ENCODE assay signal across 8 mouse cellular contexts in the genomic region with DNA sequence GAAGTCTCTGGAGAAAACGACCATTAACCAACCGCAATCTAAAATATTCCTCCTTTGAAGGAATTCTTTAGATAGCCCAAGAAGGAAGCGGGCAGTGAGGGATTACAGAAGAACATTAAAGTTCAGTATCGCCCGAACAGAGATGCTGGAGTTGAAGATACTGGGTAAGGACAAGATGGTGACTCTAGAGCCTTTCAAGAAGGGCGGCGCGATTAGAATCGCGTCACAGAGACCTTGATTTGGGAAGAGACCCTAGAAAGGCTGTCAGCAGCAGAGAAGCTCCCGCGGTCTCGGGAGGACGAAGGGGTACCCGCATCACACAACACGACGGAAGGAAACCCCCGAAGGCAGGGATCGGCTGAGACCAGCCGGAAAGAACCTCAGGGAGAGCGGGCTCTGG. TPM values are rescaled to one million over a fixed set of nuclear protein-coding genes. Genes with fewer than 3 reads are reported as not detected.
A peak's percentile ranks its signal among the peaks of the same experiment; 100 is the strongest.
DNase-seq lines count a peak whose midpoint lies in the region; ATAC-seq and TF ChIP-seq lines count a peak whose summit lies in the region.

No protein-coding gene starts in this region.

- H3K4me2 ChIP-seq in limb, embryonic 14.5 days (replicated peaks; ENCODE audit: low read depth, low read length, severe bottlenecking) = peak overlapping the region; percentile 54
- peak overlapping the region; percentile 56 for H3K4me2 ChIP-seq in stomach, embryonic 16.5 days (ENCODE audit: low read depth, low read length)

- no peak for TF ChIP-seq CTCF in spleen, adult 2 months (IDR thresholded peaks at IDR 0.05; ENCODE audit: extremely low read depth, insufficient read depth, insufficient read length, insufficient replicate concordance)

- peak overlapping the region; percentile 73 for H3K27ac ChIP-seq in spleen, adult 2 months (ENCODE audit: insufficient read depth, low read length)
- peak overlapping the region; percentile 52 for H3K27ac ChIP-seq in limb, embryonic 14.5 days (replicated peaks; ENCODE audit: low read depth, low read length)
- H3K27ac ChIP-seq in stomach, embryonic 16.5 days (ENCODE audit: low read length) = peak overlapping the region; percentile 66

- no peak; the same call in 1 of the 2 replicates for ATAC-seq in limb, embryonic 14.5 days (ENCODE audit: low FRiP score, low read depth)
- no peak for ATAC-seq in stomach, embryonic 16.5 days (ENCODE audit: insufficient read depth, low FRiP score)

- no peak for TF ChIP-seq POLR2A in spleen, adult 2 months (IDR thresholded peaks at IDR 0.05; ENCODE audit: low read depth, low read length)
- TF ChIP-seq POLR2A in limb, embryonic 14.5 days (IDR thresholded peaks at IDR 0.05; ENCODE audit: borderline replicate concordance, extremely low read depth, insufficient read depth, insufficient read length) = no peak

- no peaks in the 10 kb centered on the region for H3K9me3 ChIP-seq in limb, embryonic 14.5 days (ENCODE audit: control insufficient read depth, low read length)
- H3K9me3 ChIP-seq in stomach, embryonic 16.5 days (replicated peaks; ENCODE audit: control insufficient read depth, low read length) = no peaks in the 10 kb centered on the region

- DNase-seq in embryo, embryonic 10 days (ENCODE audit: low spot score) = peak; percentile 60
- DNase-seq in embryo, embryonic 9.5 days (ENCODE audit: extremely low spot score) = no peak
- no peak for DNase-seq in spleen, adult 2 months (ENCODE audit: low read depth in 1 of 2, low spot score in 2 of 2)
- no peak for DNase-seq in spleen, adult 18-20 months
- DNase-seq in limb, embryonic 14.5 days (ENCODE audit: low spot score) = peak; percentile 34
- no peak for DNase-seq in cerebellum, postnatal 10 days
- DNase-seq in adrenal gland, postnatal 36 days = no peak

- H3K36me3 ChIP-seq in spleen, adult 2 months (ENCODE audit: control insufficient read depth, insufficient read depth, low read length) = peaks cover 8% of the 10 kb centered on the region
- H3K36me3 ChIP-seq in limb, embryonic 14.5 days (ENCODE audit: control insufficient read depth, insufficient read depth, low read length) = peaks cover 17% of the 10 kb centered on the region
- H3K36me3 ChIP-seq in stomach, embryonic 16.5 days (ENCODE audit: control insufficient read depth, insufficient read depth, low read length) = peaks cover 15% of the 10 kb centered on the region; the same call in 1 of the 2 replicates

- H3K4me3 ChIP-seq in spleen, adult 2 months (ENCODE audit: extremely low read depth, insufficient read depth, insufficient read length) = peak overlapping the region; percentile 80
- H3K4me3 ChIP-seq in limb, embryonic 14.5 days (replicated peaks; ENCODE audit: low read length) = peak overlapping the region; percentile 61
- peak overlapping the region; percentile 69 for H3K4me3 ChIP-seq in stomach, embryonic 16.5 days (replicated peaks; ENCODE audit: low read length)

- WGBS in spleen, adult 2 months = 1% methylated on average over 21 of the region's 21 CpGs
- WGBS in limb, embryonic 14.5 days = 3% methylated on average over 14 of the region's 21 CpGs
- WGBS in stomach, embryonic 16.5 days = under 1% methylated on average over 21 of the region's 21 CpGs

- peaks cover 5% of the 10 kb centered on the region; the same call in 1 of the 2 replicates for H3K4me1 ChIP-seq in spleen, adult 2 months (ENCODE audit: control insufficient read depth, insufficient read depth, insufficient read length)
- 0 out of 2 replicates have a peak, but pooled peaks cover 3% of the 10 kb centered on the region for H3K4me1 ChIP-seq in limb, embryonic 14.5 days (ENCODE audit: control insufficient read depth, insufficient read depth, low read length)
- peaks cover 14% of the 10 kb centered on the region for H3K4me1 ChIP-seq in stomach, embryonic 16.5 days (ENCODE audit: control insufficient read depth, insufficient read depth, low read length)

- H3K27me3 ChIP-seq in spleen, adult 2 months (ENCODE audit: control insufficient read depth, insufficient read depth, low read length) = no peaks in the 10 kb centered on the region
- H3K27me3 ChIP-seq in limb, embryonic 14.5 days (ENCODE audit: control insufficient read depth, insufficient read depth, low read length) = 0 out of 2 replicates have a peak, but pooled peaks cover 12% of the 10 kb centered on the region
- 0 out of 2 replicates have a peak, but pooled peaks cover 2% of the 10 kb centered on the region for H3K27me3 ChIP-seq in stomach, embryonic 16.5 days (ENCODE audit: control insufficient read depth, insufficient read depth, low read length)

- H3K9ac ChIP-seq in limb, embryonic 14.5 days (ENCODE audit: low read depth, low read length, severe bottlenecking) = peak overlapping the region; percentile 65
- H3K9ac ChIP-seq in stomach, embryonic 16.5 days (ENCODE audit: low read length) = peak overlapping the region; percentile 82

RNA-seq across cellular contexts. Expression of gene Rpp38, which starts 0.4 kb away (rescaled TPM):
- polyA plus RNA-seq in spleen, adult 2 months (2012; rRNA removed) = 1.9 and 2.3 TPM in 2 replicates
- 11.6 and 19.2 TPM in 2 replicates for polyA plus RNA-seq in limb, embryonic 14.5 days (2012; rRNA removed)
- 23.4 and 24.9 TPM in 2 replicates for polyA plus RNA-seq in limb, embryonic 14.5 days (2014; fragmentation: Nextera tagmentation; extraction: Ambion mirVana)
- polyA plus RNA-seq in stomach, embryonic 16.5 days (2015; fragmentation: Nextera tagmentation; extraction: Ambion mirVana) = 21.1 and 22.0 TPM in 2 replicates
- total RNA-seq in adrenal gland, postnatal 36 days (2021) = 10 to 100 TPM; 13.3 to 16.9 TPM

RNA-seq across cellular contexts. Expression of gene Acbd7, which starts 3.9 kb away (rescaled TPM):
- not detected in 2 replicates for polyA plus RNA-seq in spleen, adult 2 months (2012; rRNA removed)
- 0.17 and 0.34 TPM in 2 replicates for polyA plus RNA-seq in limb, embryonic 14.5 days (2012; rRNA removed)
- 0.41 and 1.0 TPM in 2 replicates for polyA plus RNA-seq in limb, embryonic 14.5 days (2014; fragmentation: Nextera tagmentation; extraction: Ambion mirVana)
- 0.96 and 1.1 TPM in 2 replicates for polyA plus RNA-seq in stomach, embryonic 16.5 days (2015; fragmentation: Nextera tagmentation; extraction: Ambion mirVana)
- not detected for total RNA-seq in adrenal gland, postnatal 36 days (2021)

RNA-seq across cellular contexts. Expression of gene Nmt2, which starts 48.0 kb away (rescaled TPM):
- 2.8 and 3.5 TPM in 2 replicates for polyA plus RNA-seq in spleen, adult 2 months (2012; rRNA removed)
- 14.3 and 15.4 TPM in 2 replicates for polyA plus RNA-seq in limb, embryonic 14.5 days (2012; rRNA removed)
- 33.7 and 37.5 TPM in 2 replicates for polyA plus RNA-seq in limb, embryonic 14.5 days (2014; fragmentation: Nextera tagmentation; extraction: Ambion mirVana)
- polyA plus RNA-seq in stomach, embryonic 16.5 days (2015; fragmentation: Nextera tagmentation; extraction: Ambion mirVana) = 36.7 and 39.3 TPM in 2 replicates
- total RNA-seq in adrenal gland, postnatal 36 days (2021) = 10 to 100 TPM; 42.4 to 80.1 TPM

Comparison
In these comparisons a context has a peak if more than half of its experiments do, and no peak if none do; other contexts are left out.
1. DNase-seq: peak in embryo, embryonic 10 days (single experiment) and limb, embryonic 14.5 days (single experiment); none in embryo, embryonic 9.5 days (single experiment), spleen, adult 2 months (0 of 2), spleen, adult 18-20 months (0 of 2), cerebellum, postnatal 10 days (0 of 2) and adrenal gland, postnatal 36 days (0 of 2).
2. Peak in every context shown above with its lines, with median percentiles within 50 percentile points of each other: H3K27ac ChIP-seq and H3K4me3 ChIP-seq.